Mouse (Mus musculus) E14TG2a.4 (cell line): Measurements from ENCODE around the gene Auh.

ENCODE experiments used
- CTCF ChIP-seq: conservative IDR thresholded peaks from 2 replicates; pipeline ENCODE4 v1.5.1; 2014; ENCODE audit warnings: low read length
- NANOG ChIP-seq: IDR thresholded peaks from 2 replicates; pipeline ENCODE4 v1.6.1; 2014; ENCODE audit warnings: borderline replicate concordance, low read length, mixed read lengths

DNA sequence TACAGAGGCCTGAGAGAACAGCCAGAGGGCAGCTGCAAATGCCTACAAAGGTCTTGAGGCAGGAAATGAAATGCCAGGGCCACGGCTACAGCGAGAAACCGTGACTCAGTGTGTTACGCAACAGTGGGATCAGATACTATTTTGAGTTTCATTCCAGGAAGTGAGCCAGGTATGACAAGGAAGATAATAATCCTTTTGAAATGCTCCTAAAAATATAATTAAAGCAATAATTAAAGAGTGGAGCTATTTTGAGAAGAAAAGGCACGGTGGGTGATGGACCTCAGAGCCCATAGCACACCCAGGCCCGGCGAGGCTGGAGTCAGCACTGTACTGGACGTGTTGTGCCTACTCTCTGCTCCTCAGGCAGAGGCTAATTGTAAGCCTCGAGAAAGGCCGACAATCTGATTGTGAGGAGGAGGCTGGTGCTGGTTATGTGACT is 37.4 kb downstream of the Auh start:
- TF ChIP-seq CTCF (no peak), NANOG (no peak)
